ENCODE assay signal across 10 mouse cellular contexts in the genomic region with DNA sequence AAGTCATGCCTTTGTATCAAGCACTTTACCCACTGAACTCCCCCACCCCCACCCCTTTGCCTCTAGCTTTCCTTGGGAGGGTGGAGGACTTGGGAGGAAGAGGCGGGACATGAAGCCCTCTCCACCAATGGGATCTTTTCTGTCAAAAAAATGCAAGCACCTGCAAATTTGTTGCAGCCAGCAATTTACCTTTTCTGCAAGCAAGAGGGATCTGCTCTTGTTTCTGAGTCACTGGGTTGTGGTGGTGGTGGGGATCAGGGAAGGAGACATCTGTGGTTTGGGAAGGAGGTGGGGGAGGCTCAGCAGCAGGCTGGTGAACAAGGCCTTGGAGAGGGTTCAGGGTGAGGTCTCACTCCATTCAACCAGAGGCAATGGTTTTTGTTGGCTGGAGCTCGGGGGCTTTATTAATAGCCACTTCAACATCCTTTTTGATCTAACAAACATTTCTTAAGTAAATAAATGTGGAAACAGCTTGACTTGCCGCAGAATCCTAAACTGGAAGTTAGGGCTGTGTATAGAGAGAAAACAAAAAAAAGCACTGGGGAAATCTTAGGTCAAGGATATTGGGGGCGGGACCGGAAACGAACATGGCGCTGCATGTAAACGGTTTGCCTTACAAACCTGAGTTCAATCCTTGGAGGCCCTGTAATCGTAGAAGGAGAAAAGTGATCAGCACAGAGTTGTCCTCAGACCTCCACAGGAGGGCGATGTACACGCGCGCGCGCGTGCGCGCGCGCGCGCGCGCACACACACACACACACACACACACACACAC. TPM values are rescaled to one million over a fixed set of nuclear protein-coding genes. Genes with fewer than 3 reads are reported as not detected.
DNase-seq lines count a peak whose midpoint lies in the region; ATAC-seq and TF ChIP-seq lines count a peak whose summit lies in the region.
"Had no signal": no experiment of that assay in that cellular context is flagged by ENCODE, and none has a peak within 500 bp of the region (broad histone marks: within the 10 kb centered on the region; RNA-seq: fewer than 3 reads in every experiment).

No protein-coding gene starts in this region.

- ATAC-seq in intestine, embryonic 14.5 days (replicated peaks; ENCODE audit: low FRiP score, low TSS enrichment, low read depth) = no peak
- ATAC-seq: inflammation-experienced regulatory T-cells, adult 6 months had no signal

- H3K27ac ChIP-seq in intestine, embryonic 14.5 days (ENCODE audit: low read depth) = no peak overlapping the region; the same call in 1 of the 2 replicates
- H3K27ac ChIP-seq: macrophage had no signal

- no peaks in the 10 kb centered on the region for H3K36me3 ChIP-seq in intestine, embryonic 14.5 days (ENCODE audit: control insufficient read depth, insufficient read depth, low read length)

- H3K27me3 ChIP-seq in intestine, embryonic 14.5 days (replicated peaks; ENCODE audit: control insufficient read depth, insufficient read depth, low read length) = no peaks in the 10 kb centered on the region

- 0 out of 2 replicates have a peak overlapping the region, but pooled peaks have one; percentile 6 for H3K4me2 ChIP-seq in intestine, embryonic 14.5 days (ENCODE audit: low read length)

- TF ChIP-seq POLR2A in lung, adult 2 months (IDR thresholded peaks at IDR 0.05; ENCODE audit: borderline replicate concordance, extremely low read depth, low read depth, low read length) = no peak

- DNase-seq in adrenal gland, adult 2 months = peak; percentile 13
- DNase-seq in adrenal gland, adult 18-20 months (ENCODE audit: low spot score in 2 of 2) = no peak
- DNase-seq in lung, adult 18-20 months = peak; percentile 22 to 36
- no peak for DNase-seq in lung, adult 2 months
- no peak for DNase-seq in intestine, embryonic 14.5 days (ENCODE audit: low spot score)
- peak; percentile 49 for DNase-seq in lung, postnatal 36 days
- DNase-seq in neural tube, embryonic 10.5 days (ENCODE audit: extremely low spot score, low spot score) = no peak
- DNase-seq in thymus, postnatal 0 days (ENCODE audit: low spot score) = no peak

- H3K9me3 ChIP-seq in intestine, embryonic 14.5 days (ENCODE audit: control insufficient read depth, low read length) = no peaks in the 10 kb centered on the region

- H3K4me1 ChIP-seq in lung, adult 2 months (ENCODE audit: control insufficient read depth, insufficient read depth, low read length) = peaks cover 3% of the 10 kb centered on the region; the same call in 1 of the 2 replicates
- peaks cover 35% of the 10 kb centered on the region for H3K4me1 ChIP-seq in intestine, embryonic 14.5 days (replicated peaks; ENCODE audit: control insufficient read depth, insufficient read depth, low read length)

- 40% methylated on average over 18 of the region's 24 CpGs for WGBS in lung, adult 2 months
- WGBS in intestine, embryonic 14.5 days = 47% methylated on average over 19 of the region's 24 CpGs

- no peak for TF ChIP-seq CTCF in lung, adult 2 months (IDR thresholded peaks at IDR 0.05; ENCODE audit: insufficient read depth, low read length)

- H3K9ac ChIP-seq in intestine, embryonic 14.5 days (ENCODE audit: low read length) = no peak overlapping the region

- no peak overlapping the region for H3K4me3 ChIP-seq in lung, adult 2 months (replicated peaks; ENCODE audit: extremely low read depth, low read depth, low read length)
- H3K4me3 ChIP-seq in intestine, embryonic 14.5 days (ENCODE audit: low read depth, low read length) = no peak overlapping the region

RNA-seq across cellular contexts. Expression of a gene that starts 42.8 kb away (rescaled TPM):
- 10 to 100 TPM; 24.4 to 26.4 TPM for total RNA-seq in adrenal gland, adult 2 months (2021)
- 30.9 and 69.4 TPM in 2 replicates for polyA plus RNA-seq in adrenal gland, adult 2 months (2012; rRNA removed)
- 10 to 100 TPM; 20.3 to 29.6 TPM for total RNA-seq in adrenal gland, adult 18-20 months (2021)
- polyA plus RNA-seq in lung, adult 2 months (2012; rRNA removed) = 21.7 and 26.9 TPM in 2 replicates
- 5.3 and 5.9 TPM in 2 replicates for polyA plus RNA-seq in intestine, embryonic 14.5 days (2014; fragmentation: Nextera tagmentation; extraction: Ambion mirVana)
- 0.36 and 0.47 TPM in 2 replicates for polyA plus RNA-seq in thymus, postnatal 0 days (2015; fragmentation: Nextera tagmentation; extraction: Ambion mirVana)
- polyA plus RNA-seq: macrophage had no signal

Comparison
In these comparisons a context has a peak if more than half of its experiments do, and no peak if none do; other contexts are left out.
1. DNase-seq: peak in adrenal gland, adult 2 months (single experiment), lung, adult 18-20 months (2 of 2) and lung, postnatal 36 days (single experiment); none in adrenal gland, adult 18-20 months (0 of 2), lung, adult 2 months (single experiment), intestine, embryonic 14.5 days (single experiment), neural tube, embryonic 10.5 days (single experiment) and thymus, postnatal 0 days (single experiment).